Mouse (Mus musculus) common myeloid progenitor, adult 5-6 weeks (primary cell): ENCODE results near the gene Dscam. TPM values are rescaled to one million over a fixed set of nuclear protein-coding genes. Genes with fewer than 3 reads are reported as not detected.

Experiments used
- ATAC-seq: replicated peaks from 2 replicates; pipeline ENCODE4 v1.8.0; 2016; ENCODE audit warnings: low read depth, mild to moderate bottlenecking, moderate TSS enrichment, inconsistent platforms; ENCODE audit not compliant: poor library complexity, severe bottlenecking
- total RNA-seq: library from RNA; stranded (forward); fragments of 200-1000, 187-1606 nt; gene quantifications from 2 replicates; pipeline ENCODE4 v1.2.3, GENCODE M21; 2017

The Dscam gene
- total RNA-seq, 1 experiment from 2014 or later: 0.41 TPM

DNA sequence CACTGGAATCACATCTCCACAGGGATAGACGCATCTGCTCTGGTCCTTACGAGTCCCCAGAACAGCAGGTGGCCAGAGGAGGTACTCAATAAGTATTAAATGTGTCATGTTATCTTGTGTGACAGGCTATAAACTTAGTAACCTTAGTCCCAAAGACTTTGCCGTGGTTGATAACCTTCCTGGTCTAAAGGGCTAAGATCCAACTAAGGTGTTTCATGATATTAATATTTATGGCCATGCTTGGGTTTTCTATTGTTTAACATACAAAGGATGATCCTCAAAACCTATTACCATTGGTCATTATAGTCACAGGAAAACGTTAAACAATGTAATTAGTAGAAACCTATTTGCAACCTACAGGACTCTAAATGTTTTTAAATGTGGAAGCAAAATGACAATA is 545.1 kb downstream of the Dscam start:
- ATAC-seq: no peak

DNA sequence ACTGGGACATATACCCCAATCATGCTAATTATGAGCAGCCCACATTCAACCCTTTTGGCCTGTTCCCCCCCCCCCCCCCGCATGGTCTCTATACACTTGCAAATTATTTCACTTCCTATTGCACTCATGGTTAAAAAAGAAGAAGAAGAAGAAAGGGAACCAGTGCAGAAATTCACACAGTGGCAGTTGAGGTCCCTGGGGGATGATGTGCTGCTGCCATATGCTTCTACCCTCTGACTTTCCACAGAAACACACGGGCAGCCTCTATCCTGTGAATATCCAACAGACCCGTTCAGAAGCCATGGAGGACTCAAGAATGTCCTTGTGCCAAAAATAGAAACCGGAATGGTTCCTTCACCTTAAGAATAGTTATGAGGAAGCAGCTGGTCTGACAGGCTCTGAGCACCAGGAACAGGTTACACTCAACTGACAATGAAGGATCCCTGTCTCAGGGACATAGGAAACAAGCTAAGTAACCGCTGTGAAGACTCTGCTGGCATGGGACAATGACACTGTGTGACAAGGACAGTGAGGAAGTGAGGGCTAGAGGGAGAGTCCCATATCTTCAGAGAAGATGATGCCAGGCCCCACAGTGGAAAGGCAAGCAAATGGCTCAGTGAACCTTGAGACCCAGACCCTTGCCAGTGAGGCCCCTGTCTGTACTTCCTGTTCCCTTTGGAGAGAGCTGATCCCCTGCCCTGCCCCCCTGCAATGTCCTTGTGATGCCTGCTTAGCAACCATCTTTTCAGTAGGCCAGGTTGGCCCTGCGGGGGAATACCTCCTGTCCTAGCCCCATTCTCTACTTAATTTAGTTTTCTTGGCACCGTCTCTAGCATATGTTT is 545.8 kb downstream of the Dscam start:
- ATAC-seq: peak; percentile 84

DNA sequence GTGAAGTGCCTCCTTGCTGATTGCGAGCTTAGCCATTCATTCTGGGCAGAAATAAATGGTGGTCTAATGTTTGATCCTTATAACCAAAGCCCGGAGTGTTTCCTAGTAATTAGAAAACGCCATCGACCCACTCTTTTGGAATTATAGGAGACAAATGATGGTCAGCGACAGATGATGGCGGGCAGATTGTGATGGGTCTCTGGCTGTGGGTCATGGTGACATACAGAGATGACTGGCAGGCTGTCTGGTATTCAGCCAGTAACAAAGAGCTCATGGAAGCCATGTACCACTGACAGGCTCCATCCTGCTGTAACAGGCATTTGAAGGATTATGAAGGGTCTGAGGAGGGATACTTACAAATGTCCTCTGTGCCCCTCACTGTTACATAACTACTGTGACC is 549.7 kb downstream of the Dscam start:
- ATAC-seq: no peak

DNA sequence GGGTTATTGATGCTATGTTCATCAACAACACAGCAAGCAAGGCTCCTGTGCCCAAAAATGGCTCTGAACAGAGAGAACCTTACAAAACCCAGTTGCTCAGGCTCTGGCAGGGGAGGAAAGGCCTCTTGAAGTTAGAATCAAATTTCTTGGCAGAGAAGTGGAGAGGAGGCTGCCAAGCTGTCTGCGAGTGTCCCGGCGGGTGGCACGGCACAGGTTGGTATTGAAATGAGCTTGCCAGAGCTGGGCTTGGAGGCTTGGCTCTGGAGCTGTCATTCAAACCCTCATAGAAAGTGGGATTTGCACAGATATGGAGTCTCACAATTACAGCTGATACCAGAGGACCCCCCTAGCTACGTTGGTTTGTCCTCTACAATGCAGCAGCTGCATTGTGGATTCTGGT is 550.1 kb downstream of the Dscam start:
- no peak for ATAC-seq

DNA sequence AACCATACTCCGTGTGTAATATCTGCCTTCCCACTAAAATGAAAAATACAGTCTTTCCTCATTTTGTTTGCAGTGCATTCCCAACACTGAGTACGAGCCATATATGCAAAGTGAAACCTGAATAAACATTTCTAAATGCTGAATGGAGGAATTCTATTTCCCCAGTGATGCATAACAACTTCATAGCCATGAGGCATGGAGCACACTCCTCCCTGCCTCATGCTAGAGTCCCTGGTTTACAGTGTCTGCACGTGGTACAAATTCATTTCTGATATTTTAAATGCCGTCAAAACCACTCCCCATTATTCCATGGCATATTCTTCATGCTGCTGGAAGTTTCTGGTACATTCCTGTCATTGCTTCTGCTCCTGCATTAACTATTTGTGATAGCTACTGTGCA is 552.8 kb downstream of the Dscam start:
- ATAC-seq: no peak

DNA sequence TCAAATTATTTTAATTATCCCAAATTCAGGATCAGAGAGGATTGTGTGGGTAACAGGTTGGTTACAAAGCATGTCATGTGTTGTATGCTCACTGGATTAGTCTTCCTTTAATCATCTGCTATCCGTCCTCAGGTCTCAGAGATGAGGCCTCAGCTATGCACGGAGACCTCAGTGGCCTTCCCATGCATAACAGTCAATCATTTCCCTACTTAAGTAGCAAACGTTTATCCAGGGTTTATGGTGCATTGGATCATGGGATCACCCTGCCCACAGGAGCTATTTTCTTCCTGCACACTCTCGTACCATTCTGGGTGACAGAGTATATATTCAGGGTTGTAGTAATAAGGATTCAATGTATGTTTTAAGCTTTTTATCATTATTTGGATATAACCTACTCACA is 557.3 kb downstream of the Dscam start:
- ATAC-seq: no peak

DNA sequence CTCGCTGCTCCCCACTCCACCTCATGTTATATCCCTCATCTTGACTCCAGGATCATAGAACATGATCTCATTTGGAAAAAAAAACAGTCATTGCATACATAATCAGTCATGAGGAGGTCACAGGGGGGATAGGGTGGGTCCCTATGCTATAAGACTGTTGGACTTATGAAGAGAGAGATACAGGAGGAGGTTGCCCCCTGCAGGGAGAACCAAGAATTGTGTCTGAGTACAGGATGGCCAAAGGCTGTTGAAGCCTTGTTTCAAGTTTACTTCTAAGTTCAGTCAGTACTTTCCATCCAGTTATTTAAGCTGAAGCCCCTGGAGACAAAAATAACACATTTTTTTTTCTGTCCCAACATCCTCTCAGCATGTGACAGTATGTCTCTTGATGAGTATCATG is 559.7 kb downstream of the Dscam start:
- peak; percentile 83 for ATAC-seq

DNA sequence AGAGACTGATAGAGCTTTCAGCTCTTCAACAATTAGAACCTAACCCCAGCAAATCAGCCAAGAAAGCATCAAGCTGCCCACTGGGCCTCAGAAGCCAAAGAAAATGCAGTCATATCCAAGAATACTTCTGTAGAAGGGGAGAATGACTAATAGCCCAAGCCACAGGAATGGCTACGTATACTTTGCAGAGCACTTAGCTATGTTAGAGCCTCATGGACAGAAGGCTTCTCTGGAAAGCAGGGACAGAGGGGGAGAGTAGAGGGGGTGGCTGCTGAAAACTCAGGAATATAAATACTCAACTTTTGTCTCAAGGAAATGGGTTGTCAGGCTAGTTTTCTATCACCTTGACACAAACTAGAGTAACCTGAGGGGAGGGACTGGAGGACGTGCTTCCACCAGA is 568.3 kb downstream of the Dscam start:
- no peak for ATAC-seq

DNA sequence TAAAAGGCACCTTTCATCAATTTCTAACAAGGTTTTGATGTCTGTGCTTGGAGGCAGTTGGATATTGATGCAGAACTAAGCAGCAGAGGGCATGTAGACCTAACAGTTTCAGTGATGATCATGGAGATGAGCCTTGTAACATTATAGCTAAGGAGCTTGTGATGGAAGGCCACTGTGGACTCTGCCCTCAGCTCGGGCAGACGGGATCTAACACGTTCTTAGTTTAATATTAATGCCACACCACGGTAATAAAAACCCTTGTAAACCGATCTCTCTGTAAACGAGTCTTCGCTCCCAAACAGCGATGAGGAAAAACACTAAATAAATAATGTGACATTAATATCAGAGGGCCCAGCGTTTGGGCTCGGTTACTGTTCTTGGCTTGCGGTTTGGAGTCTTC is 569.8 kb downstream of the Dscam start:
- no peak for ATAC-seq

DNA sequence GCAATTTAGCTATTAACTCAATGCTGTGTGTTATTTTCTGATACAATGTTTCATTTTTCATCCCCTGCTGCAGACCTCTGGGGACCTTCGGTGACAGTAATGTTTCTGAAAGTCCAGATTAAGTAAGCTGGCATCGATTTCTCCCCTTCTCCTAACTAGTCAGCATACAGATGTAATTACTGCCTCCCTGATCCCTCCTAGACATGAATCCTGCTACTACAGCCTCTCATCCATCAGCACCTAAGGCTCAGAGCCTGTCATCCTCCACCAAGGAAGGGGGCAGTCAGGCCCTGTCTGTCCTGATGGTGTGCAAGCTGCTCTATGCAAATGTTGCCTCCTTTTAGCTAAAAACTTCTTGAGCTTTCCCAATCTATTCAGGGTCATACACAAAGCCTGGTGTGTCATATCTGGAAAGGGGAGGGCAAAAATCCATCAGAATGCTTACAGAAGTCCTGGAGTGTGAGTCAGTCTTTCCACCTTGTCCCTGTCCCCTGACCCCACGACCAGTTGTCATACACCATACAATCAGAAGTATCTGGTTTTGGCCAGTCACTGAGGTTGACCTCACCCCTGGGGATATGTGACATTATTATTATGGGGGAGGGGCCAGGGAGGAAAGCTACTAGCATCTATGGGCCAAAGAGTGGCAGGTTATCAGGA is 571.0 kb downstream of the Dscam start:
- no peak for ATAC-seq

DNA sequence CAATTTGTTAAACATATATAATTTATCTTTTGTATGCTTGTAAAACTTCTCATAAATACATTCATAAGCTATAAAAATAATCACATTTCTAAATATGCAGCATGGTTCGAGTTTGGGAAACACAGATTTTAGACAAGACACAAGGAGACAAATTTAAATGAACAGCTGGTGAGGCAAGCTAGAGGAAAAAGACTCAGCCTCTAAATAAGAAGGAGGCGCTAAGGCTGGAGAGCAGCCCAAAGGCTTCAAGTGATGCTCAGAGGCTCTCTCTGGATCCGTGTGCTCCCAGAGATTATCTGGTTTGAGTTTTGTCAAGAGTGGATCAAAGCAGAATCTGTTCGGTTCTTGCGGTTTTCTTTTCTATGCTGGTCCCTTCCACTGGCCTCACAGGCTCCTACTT is 594.7 kb downstream of the Dscam start:
- no peak for ATAC-seq

DNA sequence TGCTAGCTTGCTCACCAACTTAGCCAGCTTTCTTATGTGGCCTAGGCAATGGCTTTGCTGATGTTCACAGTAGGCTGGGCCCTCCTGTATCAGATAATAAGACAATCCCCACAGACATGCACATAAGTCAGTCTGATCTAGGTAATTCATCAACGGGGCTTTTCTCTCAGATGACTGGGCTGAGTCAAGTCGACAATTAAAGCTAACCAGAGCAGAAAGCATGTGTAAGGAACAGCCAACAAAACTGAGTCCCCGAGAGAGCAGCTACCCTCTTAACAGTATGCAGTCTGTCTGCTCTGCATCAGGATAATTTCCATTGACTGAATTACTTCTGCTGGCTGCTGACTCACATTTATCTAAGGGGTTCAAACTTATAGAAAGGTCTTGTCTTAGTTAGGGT is 603.1 kb downstream of the Dscam start:
- ATAC-seq: no peak

DNA sequence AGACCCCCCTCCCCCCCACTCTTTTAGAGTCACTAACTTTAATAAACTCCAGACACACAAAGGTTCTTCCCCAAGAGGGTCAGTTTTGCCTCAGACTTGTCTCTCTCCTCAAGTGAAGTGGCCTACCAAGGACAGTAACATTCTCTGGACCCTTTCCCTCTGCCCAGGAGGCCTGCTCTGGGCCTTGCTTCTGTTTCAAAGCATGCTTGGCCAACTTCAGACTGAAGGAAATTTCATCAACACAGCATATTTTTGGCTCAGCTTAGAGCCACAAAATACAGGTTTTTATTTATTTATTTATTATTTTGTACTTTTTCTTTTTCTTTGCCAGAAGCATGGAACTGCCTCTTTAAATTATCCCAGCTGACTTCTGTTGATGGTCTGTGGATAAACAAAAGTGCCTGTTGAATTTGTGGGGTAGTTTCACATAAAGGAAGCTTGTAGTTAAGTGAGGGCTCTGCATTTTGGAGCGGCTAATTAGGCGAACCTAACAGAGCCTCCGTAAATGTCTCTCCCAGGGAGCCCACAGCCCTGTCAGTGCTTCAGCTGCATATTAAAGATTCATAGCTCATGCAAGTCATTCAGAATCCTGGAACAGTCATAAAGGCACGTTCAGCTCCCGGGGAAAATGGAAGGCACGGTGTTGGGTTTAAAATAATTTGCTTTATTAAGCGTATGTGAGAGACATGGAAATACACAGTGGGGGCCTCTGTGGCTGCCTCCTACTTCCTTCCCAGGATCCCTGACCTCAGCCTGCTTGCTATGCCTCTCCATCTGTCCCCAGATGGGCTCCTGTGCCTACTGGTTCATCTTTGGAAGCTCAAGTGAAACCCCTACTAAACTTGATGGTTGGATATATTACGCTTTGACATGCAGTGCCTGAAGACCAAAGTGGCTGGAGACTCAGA is 606.9 kb downstream of the Dscam start:
- ATAC-seq: no peak

DNA sequence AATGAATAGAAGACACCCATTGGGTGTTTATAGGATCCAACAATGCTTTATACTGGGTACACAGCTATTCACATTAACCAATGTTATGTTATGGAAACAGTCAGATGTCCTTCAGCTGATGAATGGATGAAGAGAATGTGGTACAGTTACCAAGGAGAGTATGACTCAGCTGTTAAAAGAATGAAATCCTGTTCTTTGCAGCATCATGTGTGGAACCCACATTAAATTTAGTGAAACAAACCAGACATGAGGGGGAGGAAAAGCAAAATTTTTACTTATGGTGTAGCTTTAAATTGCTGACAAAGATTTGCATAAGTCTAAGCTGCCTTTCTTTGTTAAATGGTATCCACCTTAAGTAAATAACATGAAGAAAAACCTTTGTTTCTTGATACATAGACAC is 610.8 kb downstream of the Dscam start:
- ATAC-seq: no peak

DNA sequence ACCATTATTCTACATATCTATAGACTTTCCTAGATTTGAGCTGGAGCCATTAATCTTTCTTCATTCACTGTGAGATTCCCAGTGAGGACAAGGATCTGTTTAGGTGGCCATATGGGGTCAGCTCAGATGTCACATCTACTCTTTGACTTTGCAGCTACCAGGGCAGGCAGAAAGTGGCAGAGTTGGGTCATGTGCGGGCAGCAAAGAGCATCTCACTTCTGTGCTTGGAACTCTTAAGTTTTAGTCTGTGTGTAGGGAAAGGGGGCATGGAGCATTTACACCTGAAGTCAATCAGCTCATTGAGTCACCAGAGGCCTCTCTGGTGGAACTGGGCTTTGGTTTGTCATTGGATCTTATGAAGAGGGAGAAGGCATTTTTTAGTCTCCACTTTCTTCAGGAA is 612.2 kb downstream of the Dscam start:
- no peak for ATAC-seq

DNA sequence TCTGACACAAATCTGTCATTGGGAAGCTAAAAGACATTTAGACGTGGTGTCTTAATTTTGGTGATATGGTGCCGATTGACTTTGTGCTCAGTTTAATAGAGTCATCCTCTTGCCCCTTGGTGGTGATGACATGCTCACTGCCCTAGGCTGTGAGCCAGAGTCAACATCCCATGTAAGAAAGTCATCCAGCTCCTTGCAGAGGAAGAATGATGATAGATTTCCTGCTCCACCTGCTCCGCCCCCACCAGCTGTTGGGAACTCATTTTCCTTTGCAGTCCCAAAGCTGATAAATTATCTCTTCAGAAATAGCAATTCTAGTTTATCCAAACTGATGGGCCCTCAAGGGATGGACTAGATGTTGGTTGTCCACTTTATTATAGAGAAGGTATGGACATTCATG is 613.9 kb downstream of the Dscam start:
- no peak for ATAC-seq

DNA sequence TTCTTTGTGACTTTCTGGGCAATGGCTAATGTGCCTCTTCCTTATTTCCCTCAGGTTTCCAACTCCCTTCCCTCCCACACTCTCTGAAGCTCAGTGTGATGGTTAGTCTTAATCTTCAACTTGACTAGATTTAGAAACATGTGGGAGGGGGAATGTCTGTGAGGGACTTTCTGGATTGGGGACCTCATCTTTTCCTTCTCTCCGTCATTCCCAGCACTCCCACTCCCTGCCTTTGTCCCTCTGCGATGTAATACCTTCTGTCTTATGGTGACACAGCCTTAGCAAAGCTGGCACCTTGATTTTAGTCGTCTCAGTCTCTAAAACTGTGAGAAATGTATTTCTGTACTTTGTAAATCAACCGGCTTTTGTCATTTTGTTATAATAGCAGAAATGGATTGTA is 615.1 kb downstream of the Dscam start:
- no peak for ATAC-seq

DNA sequence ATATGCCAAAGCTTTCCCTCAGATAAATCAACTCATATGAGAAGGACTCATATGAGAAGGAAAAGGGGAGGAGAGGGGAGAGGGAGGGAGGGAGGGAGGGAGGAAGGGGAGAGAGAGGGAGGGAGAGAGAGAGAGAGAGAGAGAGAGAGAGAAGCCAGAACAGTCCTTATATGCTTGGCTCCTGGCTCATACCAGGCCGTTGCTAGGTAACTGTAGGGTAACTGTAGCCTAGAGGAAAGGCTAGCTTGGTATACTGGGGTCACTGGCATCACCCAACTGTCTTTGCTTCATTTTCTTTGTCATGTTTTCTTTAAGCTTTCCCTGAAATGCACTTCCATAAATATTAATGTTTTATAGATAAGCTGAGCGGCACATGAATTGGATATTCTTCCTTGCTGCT is 617.9 kb downstream of the Dscam start:
- no peak for ATAC-seq

DNA sequence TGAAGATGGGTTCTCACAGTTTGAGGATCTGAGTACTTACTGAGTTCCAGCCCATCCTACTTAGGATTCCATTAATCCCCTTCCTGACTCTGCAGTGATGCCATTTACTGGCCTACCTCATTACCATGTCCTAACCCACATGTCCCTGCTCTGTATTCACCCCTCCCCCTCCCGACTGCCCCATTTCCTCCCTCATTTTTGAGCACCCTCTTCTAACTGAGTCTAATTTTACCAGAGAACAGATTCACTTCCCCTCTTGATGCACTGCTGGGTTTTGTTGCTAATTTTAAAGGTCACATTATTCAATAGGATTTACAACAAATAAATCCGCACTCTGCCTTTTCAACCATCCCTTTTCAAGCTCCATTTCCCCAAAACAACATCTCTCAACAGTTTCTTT is 629.5 kb downstream of the Dscam start:
- ATAC-seq: peak; percentile 74
